Mouse (Mus musculus): ENCODE results near the gene Ntn4. TPM values are rescaled to one million over a fixed set of nuclear protein-coding genes. Genes with fewer than 3 reads are reported as not detected.

Ntn4 gene
- polyA plus RNA-seq, 1 experiment from 2014 or later: 0.64 TPM

- no peak overlapping the region for H3K9ac ChIP-seq (ENCODE audit: low read depth, low read length)
- peaks cover 13% of the 10 kb centered on the region; the same call in 1 of the 2 replicates for H3K4me1 ChIP-seq (ENCODE audit: control insufficient read depth, insufficient read depth, low read length)
- H3K27ac ChIP-seq (ENCODE audit: low read depth, low read length): no peak overlapping the region
- H3K4me3 ChIP-seq (ENCODE audit: low read depth, low read length): no peak overlapping the region
- 39% methylated on average over 10 of the region's 10 CpGs for WGBS (ENCODE audit: insufficient replicate concordance)
- peaks cover 61% of the 10 kb centered on the region for H3K27me3 ChIP-seq (ENCODE audit: control insufficient read depth, insufficient read depth, low read length)
- no peaks in the 10 kb centered on the region for H3K36me3 ChIP-seq (ENCODE audit: control insufficient read depth, insufficient read depth, low read length)
- no peak overlapping the region for H3K4me2 ChIP-seq
- peak; percentile 78 for ATAC-seq (replicated peaks; ENCODE audit: insufficient number of reproducible peaks, low FRiP score, low TSS enrichment)
- H3K9me3 ChIP-seq (replicated peaks; ENCODE audit: control insufficient read depth, low read length): no peaks in the 10 kb centered on the region
These were observed 7.4 kb downstream of the Ntn4 start for GRCm38 (mm10) chr10:93647655-93648561.

GRCm38 (mm10) chr10:93648598-93649102, 8.2 kb downstream of the Ntn4 start:
- Histone ChIP-seq H3K4me2 (0 out of 2 replicates have a peak overlapping the region, but pooled peaks have one; percentile 2), H3K36me3 (ENCODE audit: control insufficient read depth, insufficient read depth, low read length) (no peaks in the 10 kb centered on the region), H3K4me3 (ENCODE audit: low read depth, low read length) (no peak overlapping the region), H3K9ac (ENCODE audit: low read depth, low read length) (no peak overlapping the region), H3K9me3 (replicated peaks; ENCODE audit: control insufficient read depth, low read length) (no peaks in the 10 kb centered on the region), H3K27ac (ENCODE audit: low read depth, low read length) (no peak overlapping the region), H3K27me3 (ENCODE audit: control insufficient read depth, insufficient read depth, low read length) (peaks cover 55% of the 10 kb centered on the region), H3K4me1 (ENCODE audit: control insufficient read depth, insufficient read depth, low read length) (peaks cover 13% of the 10 kb centered on the region; the same call in 1 of the 2 replicates)
- 58% methylated on average over 8 of the region's 8 CpGs for WGBS (ENCODE audit: insufficient replicate concordance)
- no peak for ATAC-seq (replicated peaks; ENCODE audit: insufficient number of reproducible peaks, low FRiP score, low TSS enrichment)

GRCm38 (mm10) chr10:93649127-93649526, 8.6 kb downstream of the Ntn4 start:
- Histone ChIP-seq H3K27ac (ENCODE audit: low read depth, low read length) (no peak overlapping the region), H3K36me3 (ENCODE audit: control insufficient read depth, insufficient read depth, low read length) (no peaks in the 10 kb centered on the region), H3K4me1 (ENCODE audit: control insufficient read depth, insufficient read depth, low read length) (peaks cover 13% of the 10 kb centered on the region; the same call in 1 of the 2 replicates), H3K4me2 (no peak overlapping the region), H3K4me3 (ENCODE audit: low read depth, low read length) (no peak overlapping the region), H3K9ac (ENCODE audit: low read depth, low read length) (no peak overlapping the region), H3K27me3 (ENCODE audit: control insufficient read depth, insufficient read depth, low read length) (peaks cover 52% of the 10 kb centered on the region), H3K9me3 (replicated peaks; ENCODE audit: control insufficient read depth, low read length) (no peaks in the 10 kb centered on the region)
- WGBS (ENCODE audit: insufficient replicate concordance): 69% methylated on average over 5 of the region's 5 CpGs
- ATAC-seq (replicated peaks; ENCODE audit: insufficient number of reproducible peaks, low FRiP score, low TSS enrichment): no peak

- Histone ChIP-seq H3K9me3 (replicated peaks; ENCODE audit: control insufficient read depth, low read length) (no peaks in the 10 kb centered on the region), H3K4me3 (ENCODE audit: low read depth, low read length) (no peak overlapping the region), H3K36me3 (ENCODE audit: control insufficient read depth, insufficient read depth, low read length) (no peaks in the 10 kb centered on the region), H3K4me1 (ENCODE audit: control insufficient read depth, insufficient read depth, low read length) (peaks cover 13% of the 10 kb centered on the region; the same call in 1 of the 2 replicates), H3K4me2 (no peak overlapping the region), H3K27me3 (ENCODE audit: control insufficient read depth, insufficient read depth, low read length) (peaks cover 48% of the 10 kb centered on the region), H3K9ac (ENCODE audit: low read depth, low read length) (no peak overlapping the region), H3K27ac (ENCODE audit: low read depth, low read length) (no peak overlapping the region)
- ATAC-seq (replicated peaks; ENCODE audit: insufficient number of reproducible peaks, low FRiP score, low TSS enrichment): no peak
- WGBS (ENCODE audit: insufficient replicate concordance): 85% methylated on average over 5 of the region's 5 CpGs
These were observed 9.1 kb downstream of the Ntn4 start for GRCm38 (mm10) chr10:93649600-93649999.

- no peak for ATAC-seq (replicated peaks; ENCODE audit: insufficient number of reproducible peaks, low FRiP score, low TSS enrichment)
These were observed 12.8 kb downstream of the Ntn4 start for GRCm38 (mm10) chr10:93653322-93653721.

GRCm38 (mm10) chr10:93655428-93655827, 14.9 kb downstream of the Ntn4 start:
- no peak overlapping the region for H3K4me3 ChIP-seq (ENCODE audit: low read depth, low read length)
- H3K27ac ChIP-seq (ENCODE audit: low read depth, low read length): no peak overlapping the region
- H3K9ac ChIP-seq (ENCODE audit: low read depth, low read length): no peak overlapping the region
- 69% methylated on average over 15 of the region's 15 CpGs for WGBS (ENCODE audit: insufficient replicate concordance)
- ATAC-seq (replicated peaks; ENCODE audit: insufficient number of reproducible peaks, low FRiP score, low TSS enrichment): no peak
- no peaks in the 10 kb centered on the region for H3K4me1 ChIP-seq (ENCODE audit: control insufficient read depth, insufficient read depth, low read length)
- H3K36me3 ChIP-seq (ENCODE audit: control insufficient read depth, insufficient read depth, low read length): no peaks in the 10 kb centered on the region
- no peak overlapping the region for H3K4me2 ChIP-seq
- no peaks in the 10 kb centered on the region for H3K9me3 ChIP-seq (replicated peaks; ENCODE audit: control insufficient read depth, low read length)
- H3K27me3 ChIP-seq (ENCODE audit: control insufficient read depth, insufficient read depth, low read length): peaks cover 14% of the 10 kb centered on the region

More at GRCm38 (mm10) chr10:93653322-93653721, 12.8 kb downstream of the Ntn4 start:
- no peak overlapping the region for H3K4me2 ChIP-seq
- no peaks in the 10 kb centered on the region for H3K36me3 ChIP-seq (ENCODE audit: control insufficient read depth, insufficient read depth, low read length)
- WGBS (ENCODE audit: insufficient replicate concordance): 74% methylated on average over 2 of the region's 2 CpGs
- H3K9me3 ChIP-seq (replicated peaks; ENCODE audit: control insufficient read depth, low read length): no peaks in the 10 kb centered on the region
- H3K27me3 ChIP-seq (ENCODE audit: control insufficient read depth, insufficient read depth, low read length): peaks cover 32% of the 10 kb centered on the region
- H3K4me1 ChIP-seq (ENCODE audit: control insufficient read depth, insufficient read depth, low read length): peaks cover 6% of the 10 kb centered on the region; the same call in 1 of the 2 replicates
- H3K27ac ChIP-seq (ENCODE audit: low read depth, low read length): no peak overlapping the region
- H3K9ac ChIP-seq (ENCODE audit: low read depth, low read length): no peak overlapping the region
- H3K4me3 ChIP-seq (ENCODE audit: low read depth, low read length): no peak overlapping the region

- no peak overlapping the region for H3K4me3 ChIP-seq (ENCODE audit: low read depth, low read length)
- H3K27ac ChIP-seq (ENCODE audit: low read depth, low read length): no peak overlapping the region
- 65% methylated on average over 1 of the region's 1 CpGs for WGBS (ENCODE audit: insufficient replicate concordance)
- H3K4me1 ChIP-seq (ENCODE audit: control insufficient read depth, insufficient read depth, low read length): no peaks in the 10 kb centered on the region
- no peaks in the 10 kb centered on the region for H3K36me3 ChIP-seq (ENCODE audit: control insufficient read depth, insufficient read depth, low read length)
- no peaks in the 10 kb centered on the region for H3K27me3 ChIP-seq (ENCODE audit: control insufficient read depth, insufficient read depth, low read length)
- no peak for ATAC-seq (replicated peaks; ENCODE audit: insufficient number of reproducible peaks, low FRiP score, low TSS enrichment)
- H3K9ac ChIP-seq (ENCODE audit: low read depth, low read length): no peak overlapping the region
- H3K4me2 ChIP-seq: no peak overlapping the region
- no peaks in the 10 kb centered on the region for H3K9me3 ChIP-seq (replicated peaks; ENCODE audit: control insufficient read depth, low read length)
These were observed 19.3 kb downstream of the Ntn4 start for GRCm38 (mm10) chr10:93659792-93660191.

- Histone ChIP-seq H3K36me3 (ENCODE audit: control insufficient read depth, insufficient read depth, low read length) (no peaks in the 10 kb centered on the region), H3K4me2 (no peak overlapping the region), H3K4me1 (ENCODE audit: control insufficient read depth, insufficient read depth, low read length) (no peaks in the 10 kb centered on the region), H3K27me3 (ENCODE audit: control insufficient read depth, insufficient read depth, low read length) (no peaks in the 10 kb centered on the region), H3K4me3 (ENCODE audit: low read depth, low read length) (no peak overlapping the region), H3K9ac (ENCODE audit: low read depth, low read length) (no peak overlapping the region), H3K9me3 (replicated peaks; ENCODE audit: control insufficient read depth, low read length) (no peaks in the 10 kb centered on the region), H3K27ac (ENCODE audit: low read depth, low read length) (no peak overlapping the region)
- no peak for ATAC-seq (replicated peaks; ENCODE audit: insufficient number of reproducible peaks, low FRiP score, low TSS enrichment)
- WGBS (ENCODE audit: insufficient replicate concordance): 81% methylated on average over 6 of the region's 6 CpGs
These were observed 21.0 kb downstream of the Ntn4 start for GRCm38 (mm10) chr10:93661348-93661991.

All from heart, embryonic 11.5 days (tissue).